In the genomic region with DNA sequence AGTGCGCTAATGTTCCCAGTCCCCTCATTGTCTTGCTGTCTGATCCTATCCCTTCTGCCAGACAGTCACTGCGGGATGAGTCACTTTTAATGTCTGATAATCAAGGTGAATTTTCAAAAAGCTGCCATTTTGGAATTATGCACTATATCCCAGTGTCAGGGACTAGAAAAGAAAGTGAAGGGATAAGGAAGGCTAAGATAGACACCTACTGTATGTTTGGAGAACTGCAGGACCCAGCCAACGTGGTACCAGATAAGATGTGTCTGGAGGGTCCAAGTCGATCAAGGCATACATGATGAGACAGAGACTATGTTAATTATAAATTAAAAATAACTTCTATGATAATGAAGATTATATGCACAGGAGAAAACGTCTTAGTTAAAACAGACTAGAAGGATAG, we compare ENCODE assay signal across 9 mouse cellular contexts.
DNase-seq lines count a peak whose midpoint lies in the region; ATAC-seq lines count a peak whose summit lies in the region.
"Had no signal": no experiment of that assay in that cellular context is flagged by ENCODE, and none has a peak within 500 bp of the region (broad histone marks: within the 10 kb centered on the region; RNA-seq: fewer than 3 reads in every experiment).

No protein-coding gene starts in this region.

- intact Hi-C loops in gastrocnemius, postnatal 36 days (cut with DNase I), result no loop called here

- H3K4me2 ChIP-seq in lung, embryonic 16.5 days (ENCODE audit: low read depth, low read length), result peak overlapping the region; percentile 25; the same call in 1 of the 2 replicates
- H3K4me2 ChIP-seq in hindbrain, embryonic 13.5 days, result peak overlapping the region; percentile 42
- H3K4me2 ChIP-seq in neural tube, embryonic 12.5 days (replicated peaks), result peak overlapping the region; percentile 25; the same call in 1 of the 2 replicates
- no peak overlapping the region for H3K4me2 ChIP-seq in heart, embryonic 11.5 days

- no peak overlapping the region for H3K9ac ChIP-seq in lung, embryonic 16.5 days (ENCODE audit: low read length)
- peak overlapping the region; percentile 65; the same call in 1 of the 2 replicates for H3K9ac ChIP-seq in hindbrain, embryonic 13.5 days
- no peak overlapping the region for H3K9ac ChIP-seq in neural tube, embryonic 12.5 days
- no peak overlapping the region for H3K9ac ChIP-seq in heart, embryonic 11.5 days (ENCODE audit: low read depth, low read length)

- DNase-seq in lung, adult 18-20 months, result no peak
- DNase-seq in embryo, embryonic 11.5 days (ENCODE audit: low read depth, low spot score), result peak; percentile 35
- DNase-seq in left cerebral cortex, adult 9 months (ENCODE audit: low spot score in 2 of 2), result peak; percentile 50 to 85
- DNase-seq in gastrocnemius, postnatal 36 days, result no peak

- 29% methylated on average over 5 of the region's 5 CpGs for WGBS in lung, embryonic 16.5 days
- 23% methylated on average over 5 of the region's 5 CpGs for WGBS in hindbrain, embryonic 13.5 days
- 28% methylated on average over 5 of the region's 5 CpGs for WGBS in neural tube, embryonic 12.5 days
- WGBS in heart, embryonic 11.5 days (ENCODE audit: insufficient replicate concordance), result 35% methylated on average over 5 of the region's 5 CpGs

- no peaks in the 10 kb centered on the region for H3K36me3 ChIP-seq in lung, embryonic 16.5 days (ENCODE audit: control insufficient read depth, insufficient read depth, low read length)
- no peaks in the 10 kb centered on the region for H3K36me3 ChIP-seq in hindbrain, embryonic 13.5 days
- no peaks in the 10 kb centered on the region for H3K36me3 ChIP-seq in neural tube, embryonic 12.5 days
- no peaks in the 10 kb centered on the region for H3K36me3 ChIP-seq in heart, embryonic 11.5 days (ENCODE audit: control insufficient read depth, insufficient read depth, low read length)

- no peak overlapping the region for H3K27ac ChIP-seq in lung, embryonic 16.5 days (ENCODE audit: low read length)
- peak overlapping the region; percentile 92 for H3K27ac ChIP-seq in hindbrain, embryonic 13.5 days
- H3K27ac ChIP-seq in neural tube, embryonic 12.5 days, result no peak overlapping the region; the same call in 1 of the 2 replicates
- H3K27ac ChIP-seq in heart, embryonic 11.5 days (ENCODE audit: low read depth, low read length), result no peak overlapping the region
- H3K27ac ChIP-seq: macrophage had no signal

- no peaks in the 10 kb centered on the region for H3K9me3 ChIP-seq in lung, embryonic 16.5 days (ENCODE audit: control insufficient read depth, low read length)
- H3K9me3 ChIP-seq in hindbrain, embryonic 13.5 days, result no peaks in the 10 kb centered on the region
- H3K9me3 ChIP-seq in neural tube, embryonic 12.5 days, result no peaks in the 10 kb centered on the region
- H3K9me3 ChIP-seq in heart, embryonic 11.5 days (replicated peaks; ENCODE audit: control insufficient read depth, low read length), result no peaks in the 10 kb centered on the region

- H3K4me1 ChIP-seq in lung, embryonic 16.5 days (replicated peaks; ENCODE audit: control insufficient read depth, insufficient read depth, low read length), result peaks cover 4% of the 10 kb centered on the region; the same call in 1 of the 2 replicates
- H3K4me1 ChIP-seq in hindbrain, embryonic 13.5 days (replicated peaks), result peaks cover 41% of the 10 kb centered on the region
- peaks cover 33% of the 10 kb centered on the region; the same call in 1 of the 2 replicates for H3K4me1 ChIP-seq in neural tube, embryonic 12.5 days
- H3K4me1 ChIP-seq in heart, embryonic 11.5 days (ENCODE audit: control insufficient read depth, insufficient read depth, low read length), result no peaks in the 10 kb centered on the region

- ATAC-seq in lung, embryonic 16.5 days (ENCODE audit: low read depth), result peak; percentile 43; the same call in 1 of the 2 replicates
- peak; percentile 92 for ATAC-seq in hindbrain, embryonic 13.5 days (ENCODE audit: low FRiP score)
- peak; percentile 83 for ATAC-seq in neural tube, embryonic 12.5 days (ENCODE audit: low FRiP score, low read depth)
- no peak for ATAC-seq in heart, embryonic 11.5 days (replicated peaks; ENCODE audit: insufficient number of reproducible peaks, low FRiP score, low TSS enrichment)

- no peak overlapping the region for H3K4me3 ChIP-seq in lung, embryonic 16.5 days (ENCODE audit: low read length)
- no peak overlapping the region for H3K4me3 ChIP-seq in hindbrain, embryonic 13.5 days
- H3K4me3 ChIP-seq in neural tube, embryonic 12.5 days, result no peak overlapping the region
- H3K4me3 ChIP-seq in heart, embryonic 11.5 days (ENCODE audit: low read depth, low read length), result no peak overlapping the region

- H3K27me3 ChIP-seq in lung, embryonic 16.5 days (ENCODE audit: control insufficient read depth, insufficient read depth, low read depth, low read length), result no peaks in the 10 kb centered on the region
- no peaks in the 10 kb centered on the region for H3K27me3 ChIP-seq in hindbrain, embryonic 13.5 days
- H3K27me3 ChIP-seq in neural tube, embryonic 12.5 days (replicated peaks), result no peaks in the 10 kb centered on the region
- no peaks in the 10 kb centered on the region for H3K27me3 ChIP-seq in heart, embryonic 11.5 days (ENCODE audit: control insufficient read depth, insufficient read depth, low read length)

Comparison
In these comparisons a context has a peak if more than half of its experiments do, and no peak if none do; other contexts are left out.
1. DNase-seq: peak in embryo, embryonic 11.5 days (single experiment) and left cerebral cortex, adult 9 months (2 of 2); none in lung, adult 18-20 months (0 of 2) and gastrocnemius, postnatal 36 days (0 of 2).